Mouse (Mus musculus): ENCODE measurements at regions not wholly inside any gene's neighbourhood (a gene's known extent, or its start where the extent isn't known, plus 50 kb on each side); places are given as distances from the start of the nearest gene placed in this dataset.

DNA sequence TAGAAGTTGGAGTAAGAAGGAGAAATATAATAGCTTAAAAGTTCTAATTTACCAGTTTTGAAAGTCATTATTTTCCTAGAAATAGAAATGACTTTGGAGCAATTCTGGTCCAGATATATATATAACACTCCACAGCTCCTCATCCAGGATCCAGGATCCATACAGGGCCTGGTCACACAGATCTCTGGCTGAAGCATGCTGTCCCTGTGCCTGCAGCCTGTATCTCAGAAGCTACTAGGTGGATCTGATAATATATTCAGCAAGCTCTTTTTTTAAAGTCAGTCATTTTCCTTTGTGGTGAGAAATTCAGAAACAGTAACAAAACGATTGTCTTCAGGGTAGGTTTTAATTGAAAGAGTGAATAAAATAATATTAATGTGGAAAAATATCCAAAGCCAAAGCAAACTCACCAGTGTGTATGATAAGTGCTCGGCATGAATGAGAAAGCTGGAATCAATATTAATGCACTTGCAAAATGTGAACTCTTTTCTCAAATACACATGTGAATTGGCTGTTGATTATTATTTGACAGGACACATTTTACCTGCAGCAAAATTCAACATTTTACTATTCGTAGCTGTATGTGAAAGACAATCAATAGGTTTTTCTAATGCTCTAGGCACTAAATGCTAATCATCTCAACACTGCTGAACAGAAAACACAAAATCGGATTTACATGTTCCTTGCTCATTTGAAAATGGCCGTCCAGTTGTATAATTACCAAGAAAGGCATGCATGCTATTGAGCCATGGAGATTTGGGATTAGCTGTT is 288.1 kb upstream of the Cxadr start:
- DNase-seq = no peak

DNA sequence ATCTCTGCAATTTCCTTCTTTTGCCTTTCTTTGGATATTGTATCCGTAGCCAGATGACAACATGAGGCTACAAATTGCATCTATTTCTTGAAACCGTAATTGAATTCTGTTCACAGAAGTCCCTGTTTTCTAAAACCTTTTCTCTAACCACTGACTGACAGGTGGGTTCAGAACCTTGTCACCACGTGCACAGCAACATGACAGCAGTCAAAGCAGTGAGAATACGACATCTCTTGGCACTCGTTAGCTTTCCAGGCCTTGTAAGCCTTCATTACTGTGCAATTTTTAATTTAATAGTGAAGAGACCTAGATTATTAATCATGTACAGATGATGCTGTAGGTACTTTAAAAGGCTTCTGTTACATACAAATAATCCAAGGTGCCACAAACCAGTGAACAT is 297.3 kb upstream of the Cxadr start:
- DNase-seq = no peak

GRCm38 (mm10) chr16:77992986-77993385 is 308.3 kb upstream of the Cxadr start:
- no peak for DNase-seq

DNA sequence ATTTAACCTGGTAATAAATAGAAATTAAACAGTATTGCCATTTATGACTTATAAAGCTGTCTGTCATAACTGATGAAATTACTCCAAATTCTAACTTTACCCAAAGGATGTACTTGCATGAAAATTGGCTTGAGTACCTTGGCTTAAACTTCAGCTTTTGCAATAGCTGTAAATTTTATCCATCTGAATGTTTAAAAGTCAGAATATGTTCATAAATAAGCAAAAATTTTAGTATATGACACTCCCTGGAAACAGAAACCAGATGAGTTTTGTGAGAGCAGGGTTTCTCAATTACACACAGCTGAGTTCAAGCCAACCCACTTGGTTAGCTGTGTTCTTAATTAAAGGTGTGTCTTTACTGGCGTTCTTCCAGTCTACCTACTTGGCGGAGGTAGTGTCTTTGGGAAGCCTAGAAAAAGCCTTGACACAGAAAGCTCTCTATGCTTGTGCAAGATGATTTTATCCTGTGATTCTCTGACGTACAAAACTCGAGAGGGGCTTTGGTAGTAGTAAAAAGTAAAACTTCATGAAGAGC is 311.4 kb upstream of the Cxadr start:
- no peak for DNase-seq

DNA sequence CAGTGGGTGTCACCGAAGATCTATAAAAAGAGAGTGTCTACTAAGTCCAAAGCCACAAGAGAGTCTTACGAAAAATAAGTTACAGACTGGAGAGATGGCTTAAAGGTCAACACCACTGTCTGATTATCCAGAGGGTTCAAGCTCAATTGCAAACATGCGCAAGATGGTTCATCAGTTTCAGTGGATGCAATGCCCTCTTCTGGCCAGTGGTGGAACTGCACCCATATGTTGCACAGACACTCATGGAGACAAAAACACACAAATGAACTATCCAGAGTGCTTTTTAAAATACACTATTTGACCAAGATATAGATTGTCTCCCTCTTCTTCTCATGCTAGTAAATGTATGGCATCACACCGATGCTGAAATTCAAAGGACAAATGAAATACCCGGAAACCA is 312.1 kb upstream of the Cxadr start:
- DNase-seq = no peak

- DNase-seq = no peak
Measured at GRCm38 (mm10) chr16:77986884-77987529, 314.3 kb upstream of the Cxadr start.

DNA sequence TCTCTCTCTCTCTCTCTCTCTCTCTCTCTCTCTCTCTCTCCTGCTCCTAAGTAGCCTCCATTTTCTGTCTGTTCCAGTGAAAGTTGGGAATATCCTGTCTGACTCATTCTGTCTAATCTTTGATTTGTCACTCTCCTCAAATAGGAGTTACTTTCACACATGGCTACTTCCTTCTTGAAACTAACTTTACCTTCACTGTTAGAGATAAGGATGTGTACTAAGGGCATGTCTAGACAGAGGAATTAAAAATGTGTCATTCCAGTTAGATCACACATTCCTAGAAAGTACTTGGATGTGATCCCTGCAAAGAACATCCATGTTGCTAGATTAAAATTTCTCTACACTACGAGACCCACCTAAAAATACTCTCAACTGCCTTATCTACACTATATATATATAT is 346.9 kb upstream of the Gm11146 start:
- DNase-seq = no peak

DNA sequence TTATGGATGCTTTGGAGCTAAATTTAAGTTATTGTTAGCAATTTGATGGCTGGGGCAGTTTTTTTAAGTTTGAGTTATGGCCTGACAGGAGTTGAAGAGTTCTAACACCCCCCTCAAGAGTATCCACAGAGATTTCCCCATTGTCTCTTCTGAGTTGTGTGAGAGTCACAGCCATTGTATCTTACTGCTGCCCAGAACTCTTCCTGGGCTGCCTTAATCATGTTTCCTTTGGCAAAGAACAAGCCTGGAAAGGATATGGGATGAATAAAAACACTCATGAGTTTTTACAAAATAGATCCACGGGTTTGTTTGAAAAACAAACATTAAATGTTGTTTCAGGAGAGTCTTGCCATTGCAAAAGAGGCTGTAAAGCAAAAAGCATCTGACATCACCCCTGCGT is 343.5 kb upstream of the Gm11146 start:
- no peak for DNase-seq

GRCm38 (mm10) chr16:77931025-77931723 is 329.3 kb upstream of the Gm11146 start:
- DNase-seq = no peak

GRCm38 (mm10) chr16:77914160-77915070 is 312.5 kb upstream of the Gm11146 start:
- DNase-seq = no peak

DNA sequence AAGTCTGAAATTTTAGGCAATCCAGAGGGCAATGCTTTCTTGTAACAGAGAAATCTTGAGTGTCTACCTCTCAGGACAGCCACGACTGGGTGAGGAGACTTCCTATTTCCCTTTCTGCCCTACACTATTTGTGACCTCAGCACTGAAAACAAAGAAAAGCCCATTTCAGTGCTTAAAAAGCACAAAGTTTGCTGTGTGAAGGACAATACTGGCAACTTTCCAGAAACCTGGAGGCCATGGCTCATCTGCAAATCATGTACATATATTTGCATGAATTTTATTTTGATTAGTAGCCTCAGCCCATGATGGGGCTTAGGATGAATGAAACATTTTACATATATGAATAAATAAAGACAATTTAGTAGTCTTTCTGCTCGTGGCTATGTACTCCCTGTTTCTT is 292.4 kb upstream of the Gm11146 start:
- no peak for DNase-seq

DNA sequence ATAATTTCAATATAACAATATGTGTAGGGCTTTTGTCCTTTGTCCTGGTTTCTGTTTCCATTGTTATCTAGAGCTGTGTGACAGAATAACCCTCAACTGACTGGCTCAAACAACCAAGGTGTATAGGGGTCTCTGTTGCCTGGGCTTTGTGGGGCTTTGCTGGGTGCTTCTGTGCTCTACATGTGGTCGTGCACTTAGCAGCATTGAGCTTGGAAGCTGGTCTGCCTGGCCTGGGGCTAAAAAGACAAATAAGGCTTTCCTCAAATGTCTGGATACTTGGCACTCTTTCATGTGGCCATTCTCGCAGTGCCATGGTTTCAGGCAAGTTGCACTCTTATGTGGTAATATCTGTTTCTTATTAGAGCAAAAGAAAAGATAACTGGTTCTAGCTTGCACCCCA is 291.8 kb upstream of the Gm11146 start:
- DNase-seq = no peak

DNA sequence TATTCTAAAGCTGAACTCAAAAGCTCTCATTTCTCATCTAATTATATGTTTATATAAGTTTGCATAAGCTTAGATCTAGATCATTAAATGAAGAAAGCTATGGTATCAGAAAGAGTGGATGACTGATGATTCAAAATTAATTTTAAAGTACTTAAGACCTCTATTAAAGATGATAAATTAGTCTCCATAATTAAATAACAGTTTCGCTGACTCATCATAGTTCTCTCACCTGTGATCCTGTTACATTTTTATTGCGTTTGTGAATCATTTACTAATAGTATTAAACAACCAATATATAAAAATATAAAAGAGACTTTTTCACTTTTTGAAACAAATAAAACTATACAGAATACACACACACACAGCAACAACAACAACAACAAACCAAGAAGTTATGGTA is 290.8 kb upstream of the Gm11146 start:
- no peak for DNase-seq

GRCm38 (mm10) chr16:77889348-77889747 is 287.5 kb upstream of the Gm11146 start:
- no peak for DNase-seq

DNA sequence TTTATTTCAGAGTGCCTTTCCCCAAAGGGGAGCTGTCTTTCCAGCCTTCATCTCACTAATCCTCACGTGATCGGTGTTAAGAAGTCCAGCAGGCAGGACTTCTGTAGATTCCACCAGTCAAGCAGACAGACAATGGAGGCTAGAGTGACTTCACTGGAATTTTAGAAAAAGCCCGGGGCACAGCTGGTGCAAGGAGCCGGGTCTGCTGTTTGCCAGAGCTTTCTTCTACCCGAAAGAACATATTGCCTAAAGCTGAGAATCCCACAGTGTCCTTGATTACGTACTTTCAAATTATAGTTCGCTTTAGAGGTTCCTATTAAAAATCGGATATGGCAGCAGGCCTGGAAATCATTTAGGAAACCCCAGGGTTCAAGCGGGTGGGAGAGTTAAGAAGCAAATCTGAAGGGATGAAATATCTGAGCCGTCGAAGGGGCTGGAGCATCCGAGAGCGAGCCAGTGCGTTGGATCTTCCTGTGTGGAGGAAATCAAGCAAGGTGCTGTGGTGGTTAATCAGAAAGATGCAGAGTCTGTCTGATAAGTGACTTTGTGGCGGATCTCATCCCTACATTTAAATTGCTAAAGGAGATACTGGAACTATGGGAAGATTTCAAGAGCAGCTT is 283.3 kb upstream of the Gm11146 start:
- no peak for DNase-seq

- no peak for DNase-seq
Measured at GRCm38 (mm10) chr16:77884495-77884894, 282.6 kb upstream of the Gm11146 start.

DNA sequence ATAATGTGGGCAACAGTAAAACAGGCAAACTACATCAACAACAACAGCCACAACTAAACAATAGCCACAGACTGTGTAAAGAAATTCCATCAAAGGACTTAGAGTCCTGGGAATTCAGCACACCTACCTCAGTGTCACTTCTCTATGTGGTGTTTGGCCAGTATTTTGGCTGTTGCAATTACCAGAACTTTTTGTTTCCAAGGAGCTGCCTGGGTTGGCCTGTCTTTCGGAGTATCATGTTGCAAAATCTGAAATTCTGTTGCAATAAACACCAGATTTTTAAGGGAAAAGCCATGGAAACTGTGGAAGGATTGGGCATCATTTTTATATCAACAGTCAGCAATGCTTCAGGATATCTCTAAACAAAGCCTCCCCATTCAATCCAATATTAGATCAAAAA is 275.1 kb upstream of the Gm11146 start:
- no peak for DNase-seq

DNA sequence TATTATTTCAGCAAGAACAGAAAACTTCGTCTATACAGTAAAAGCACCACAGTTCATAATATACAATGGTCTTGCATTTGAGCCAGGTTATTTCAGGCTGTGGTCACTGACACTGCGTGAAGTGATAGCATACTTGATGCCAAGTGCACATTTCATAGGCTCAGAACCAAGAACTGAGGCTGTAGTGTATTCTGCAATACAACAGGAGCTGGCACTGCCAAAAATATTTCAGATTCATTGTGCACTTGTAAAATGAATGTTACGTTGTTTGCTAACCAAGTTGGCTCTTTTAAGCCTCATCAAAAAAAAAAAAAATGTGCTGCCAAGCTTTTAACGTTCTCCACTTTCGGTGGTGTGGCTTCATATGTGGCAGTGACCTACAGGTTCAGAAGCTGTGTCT is 261.4 kb upstream of the Gm11146 start:
- DNase-seq = no peak

DNA sequence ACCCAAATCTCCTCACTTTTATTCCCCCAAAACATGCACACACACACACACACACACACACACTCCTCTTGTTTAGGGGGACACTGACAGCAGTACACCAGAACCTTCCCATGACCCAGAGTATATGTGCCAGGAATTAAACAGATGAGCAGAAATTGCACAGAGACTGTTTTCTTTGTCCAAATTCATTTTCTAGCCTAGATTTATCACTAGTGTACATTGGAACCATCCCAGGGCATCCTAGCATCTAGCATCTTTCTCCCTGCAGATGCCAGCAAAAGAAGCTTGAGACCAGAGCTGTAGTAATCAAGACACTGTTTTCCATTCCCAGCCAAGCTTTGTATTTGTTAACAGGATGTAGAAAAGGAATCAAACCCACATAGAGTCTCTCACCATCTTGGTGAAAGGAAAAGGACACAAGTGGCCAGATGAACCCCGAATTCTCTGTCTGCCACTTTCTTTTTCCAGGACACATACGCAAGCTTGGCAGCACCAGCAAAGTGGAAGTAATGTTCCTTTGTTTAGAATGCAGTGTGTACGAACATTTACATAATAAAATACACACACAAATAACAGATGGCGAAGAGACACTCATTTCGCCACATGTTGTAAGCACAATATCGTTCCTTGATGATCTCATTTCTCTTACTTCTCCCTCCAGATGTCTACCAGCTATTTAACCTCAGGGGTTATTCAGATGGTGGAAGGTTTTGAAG is 250.3 kb upstream of the Gm11146 start:
- DNase-seq = no peak

DNA sequence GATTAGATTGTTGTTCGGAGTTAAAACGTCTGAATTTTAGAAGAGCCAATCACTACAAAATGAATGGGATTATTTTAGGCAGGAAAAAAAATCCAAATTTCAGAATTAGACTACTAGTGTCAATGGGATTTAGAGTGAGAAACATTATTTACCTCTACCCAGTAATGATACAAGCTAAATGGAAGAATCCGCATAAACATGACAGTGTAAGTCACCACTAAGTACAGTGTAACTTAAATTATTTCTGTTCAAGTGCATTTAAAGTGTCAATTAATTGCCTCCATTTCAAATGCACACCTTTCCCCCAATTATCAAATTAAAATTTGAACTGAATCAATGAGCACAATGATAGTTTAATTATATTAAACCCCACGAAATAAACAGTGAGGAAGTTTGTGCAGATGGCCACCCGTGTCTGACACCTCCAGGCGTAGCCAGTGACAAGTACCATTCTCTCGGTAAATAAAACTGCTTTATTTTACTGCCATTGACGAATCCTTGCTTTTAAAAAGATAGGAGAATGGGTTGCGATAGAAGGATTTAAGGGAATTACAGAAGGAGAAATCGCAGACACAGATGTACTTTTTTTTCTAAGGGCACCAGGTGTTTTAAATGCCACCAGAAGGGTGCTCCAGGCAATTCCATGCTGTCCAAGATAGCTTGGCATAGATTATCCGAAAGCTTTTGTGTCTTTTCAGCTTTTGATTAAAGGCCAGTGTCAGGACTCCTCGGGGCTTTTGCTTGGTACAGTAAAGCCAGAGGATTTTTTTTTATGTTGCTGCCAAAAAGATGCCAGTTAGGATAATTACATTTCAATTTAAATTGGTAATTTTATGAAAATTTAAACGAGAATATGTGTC is 249.5 kb upstream of the Gm11146 start:
- DNase-seq = no peak

- DNase-seq = no peak
Measured at GRCm38 (mm10) chr16:77835767-77836166, 233.9 kb upstream of the Gm11146 start.

Measured in right cerebral cortex, postnatal 25 days (tissue).